Mouse (Mus musculus) myocyte (in vitro differentiated cells): ENCODE data around the gene Gm17268. TPM values are rescaled to one million over a fixed set of nuclear protein-coding genes. Genes with fewer than 3 reads are reported as not detected.

Source experiments
- H3K27me3 ChIP-seq: one replicate; pipeline ENCODE4 v1.6.1; 2011; ENCODE audit not compliant: control insufficient read depth, insufficient read depth, insufficient read length
- H3K36me3 ChIP-seq: one replicate; pipeline ENCODE4 v1.6.1; 2011; ENCODE audit not compliant: control insufficient read depth, insufficient read depth
- H3K4me2 ChIP-seq: one replicate; pipeline ENCODE4 v1.6.1; 2011; ENCODE audit warnings: low read depth, control low read depth
- H3K4me3 ChIP-seq: one replicate; pipeline ENCODE4 v1.5.1; 2011; ENCODE audit warnings: mild to moderate bottlenecking, control low read depth, moderate library complexity
- H3K79me2 ChIP-seq: one replicate; pipeline ENCODE4 v1.6.1; 2011; ENCODE audit not compliant: control insufficient read depth, insufficient read depth
- H3ac ChIP-seq: one replicate; pipeline ENCODE4 v1.6.1; 2011; ENCODE audit not compliant: control insufficient read depth, insufficient read length
- CEBPB ChIP-seq: IDR thresholded peaks from 2 replicates; pipeline ENCODE4 v1.6.1; 2011; ENCODE audit warnings: mild to moderate bottlenecking, moderate library complexity; ENCODE audit not compliant: poor library complexity, insufficient read depth, severe bottlenecking
- E2F4 ChIP-seq: IDR thresholded peaks from one replicate; pipeline ENCODE4 v1.6.1; 2011; ENCODE audit warnings: mild to moderate bottlenecking, control low read depth, moderate library complexity; ENCODE audit not compliant: insufficient read depth
- MAX ChIP-seq: IDR thresholded peaks from one replicate; pipeline ENCODE4 v1.6.1; 2011; ENCODE audit warnings: low read depth, mild to moderate bottlenecking, control low read depth
- MYOD1 ChIP-seq, 3 experiments: IDR thresholded peaks; one replicate each; pipeline ENCODE4 v1.6.1; 2011; ENCODE audit warnings: control low read depth in 2 of 3, low read depth in 2 of 3, mild to moderate bottlenecking in 2 of 3, moderate library complexity in 1 of 3; ENCODE audit not compliant: insufficient read length in 2 of 3, control insufficient read depth in 1 of 3
- MYOG ChIP-seq, 3 experiments: IDR thresholded peaks; one replicate each; pipeline ENCODE4 v1.6.1; 2011; ENCODE audit warnings: control low read depth in 2 of 3, low read depth in 2 of 3, mild to moderate bottlenecking in 2 of 3; ENCODE audit not compliant: insufficient read length in 2 of 3, control insufficient read depth in 1 of 3, insufficient read depth in 1 of 3
- POLR2A ChIP-seq: IDR thresholded peaks from one replicate; pipeline ENCODE4 v1.6.1; 2011; ENCODE audit warnings: low read depth, mild to moderate bottlenecking, control low read depth, moderate library complexity; ENCODE audit not compliant: insufficient read length
- POLR2AphosphoS2 ChIP-seq: IDR thresholded peaks from one replicate; pipeline ENCODE4 v1.6.1; 2011; ENCODE audit warnings: low read depth, control low read depth; ENCODE audit not compliant: insufficient read length
- REST ChIP-seq: IDR thresholded peaks from one replicate; pipeline ENCODE4 v1.6.1; 2011; ENCODE audit warnings: mild to moderate bottlenecking, control low read depth, moderate library complexity; ENCODE audit not compliant: insufficient read depth, insufficient read length
- SRF ChIP-seq: IDR thresholded peaks from one replicate; pipeline ENCODE4 v1.6.1; 2011; ENCODE audit warnings: low read depth; ENCODE audit not compliant: control insufficient read depth, insufficient read length
- TCF12 ChIP-seq: IDR thresholded peaks from one replicate; pipeline ENCODE4 v1.6.1; 2011; ENCODE audit warnings: mild to moderate bottlenecking, control low read depth; ENCODE audit not compliant: poor library complexity, insufficient read depth, severe bottlenecking
- TCF3 ChIP-seq: IDR thresholded peaks from one replicate; pipeline ENCODE4 v1.6.1; 2011; ENCODE audit warnings: low read depth, control low read depth; ENCODE audit not compliant: insufficient read length
- USF1 ChIP-seq: IDR thresholded peaks from one replicate; pipeline ENCODE4 v1.6.1; 2011; ENCODE audit warnings: low read depth, mild to moderate bottlenecking, control low read depth, moderate library complexity
- polyA plus RNA-seq: library from polyadenylated mRNA; unstranded; fragments of >200 nt; fragmentation: generic; extraction: Trizol; gene quantifications from one replicate; pipeline ENCODE4 v1.2.1, GENCODE M21; 2012; ENCODE audit warnings: missing spikeins

The Gm17268 gene
- polyA plus RNA-seq, 1 experiment = not detected

GRCm38 (mm10) chr11:82063454-82063853 is 25.1 kb upstream of the Gm17268 start:
- no peak for TF ChIP-seq MYOD1 (IDR thresholded peaks at IDR 0.05; ENCODE audit: control insufficient read depth in 1 of 3, insufficient read length in 2 of 3, low read depth in 2 of 3)
- TF ChIP-seq USF1 = no peak
- H3K36me3 ChIP-seq = no peaks in the 10 kb centered on the region
- H3K4me3 ChIP-seq = no peak overlapping the region
- H3K79me2 ChIP-seq = no peaks in the 10 kb centered on the region
- no peak overlapping the region for H3ac ChIP-seq
- H3K27me3 ChIP-seq = no peaks in the 10 kb centered on the region
- no peak overlapping the region for H3K4me2 ChIP-seq

GRCm38 (mm10) chr11:82062226-82062625 is 23.9 kb upstream of the Gm17268 start:
- TF ChIP-seq MYOD1 (IDR thresholded peaks at IDR 0.05; ENCODE audit: control insufficient read depth in 1 of 3, insufficient read length in 2 of 3, low read depth in 2 of 3) (no peak), E2F4 (no peak), POLR2AphosphoS2 (no peak), REST (no peak), SRF (no peak), TCF3 (no peak), USF1 (no peak), CEBPB (no peak), MYOG (IDR thresholded peaks at IDR 0.05; ENCODE audit: control insufficient read depth in 1 of 3, insufficient read depth in 1 of 3, insufficient read length in 2 of 3, low read depth in 2 of 3) (no peak), TCF12 (no peak), POLR2A (no peak), MAX (no peak)
- Histone ChIP-seq H3ac (no peak overlapping the region), H3K36me3 (no peaks in the 10 kb centered on the region), H3K4me3 (no peak overlapping the region), H3K4me2 (no peak overlapping the region), H3K79me2 (no peaks in the 10 kb centered on the region), H3K27me3 (no peaks in the 10 kb centered on the region)

- Histone ChIP-seq H3ac (no peak within 1 kb of the TSS), H3K4me3 (no peak within 1 kb of the TSS), H3K27me3 (no peaks in the 10 kb centered on the region), H3K79me2 (no peaks in the 10 kb centered on the region), H3K36me3 (no peaks in the 10 kb centered on the region), H3K4me2 (no peak within 1 kb of the TSS)
- no peak for TF ChIP-seq MYOD1 (IDR thresholded peaks at IDR 0.05; ENCODE audit: control insufficient read depth in 1 of 3, insufficient read length in 2 of 3, low read depth in 2 of 3)
- TF ChIP-seq CEBPB = no peak
- TF ChIP-seq POLR2AphosphoS2 = no peak
- no peak for TF ChIP-seq MYOG (IDR thresholded peaks at IDR 0.05; ENCODE audit: control insufficient read depth in 1 of 3, insufficient read depth in 1 of 3, insufficient read length in 2 of 3, low read depth in 2 of 3)
- TF ChIP-seq REST = no peak
- TF ChIP-seq TCF12 = no peak
- TF ChIP-seq SRF = no peak
- no peak for TF ChIP-seq TCF3
- TF ChIP-seq MAX = no peak
- no peak for TF ChIP-seq E2F4
- TF ChIP-seq USF1 = no peak
- no peak for TF ChIP-seq POLR2A
These were observed 19.3 kb upstream of the Gm17268 start, which contains the start of gene Ccl11 for GRCm38 (mm10) chr11:82057646-82058045. TSS of gene Ccl11 (plus strand) at chr11:82057823.

- H3K79me2 ChIP-seq = no peaks in the 10 kb centered on the region
- H3ac ChIP-seq = no peak overlapping the region
- no peaks in the 10 kb centered on the region for H3K27me3 ChIP-seq
- TF ChIP-seq SRF = no peak
- TF ChIP-seq POLR2A = no peak
- no peak for TF ChIP-seq TCF3
- TF ChIP-seq TCF12 = no peak
- TF ChIP-seq MYOG (IDR thresholded peaks at IDR 0.05; ENCODE audit: control insufficient read depth in 1 of 3, insufficient read depth in 1 of 3, insufficient read length in 2 of 3, low read depth in 2 of 3) = no peak
- TF ChIP-seq POLR2AphosphoS2 = no peak
- no peak for TF ChIP-seq MYOD1 (IDR thresholded peaks at IDR 0.05; ENCODE audit: control insufficient read depth in 1 of 3, insufficient read length in 2 of 3, low read depth in 2 of 3)
- no peak for TF ChIP-seq E2F4
- no peak for TF ChIP-seq REST
- TF ChIP-seq MAX = no peak
- no peak for TF ChIP-seq CEBPB
- TF ChIP-seq USF1 = no peak
- no peak overlapping the region for H3K4me3 ChIP-seq
- no peaks in the 10 kb centered on the region for H3K36me3 ChIP-seq
- H3K4me2 ChIP-seq = no peak overlapping the region
These were observed 15.5 kb upstream of the Gm17268 start for GRCm38 (mm10) chr11:82053849-82054248.

GRCm38 (mm10) chr11:82047746-82048415 is 9.5 kb upstream of the Gm17268 start:
- H3K27me3 ChIP-seq = no peaks in the 10 kb centered on the region
- no peaks in the 10 kb centered on the region for H3K79me2 ChIP-seq
- TF ChIP-seq SRF = no peak
- peak; percentile 85 for TF ChIP-seq USF1
- no peaks in the 10 kb centered on the region for H3K36me3 ChIP-seq
- no peak overlapping the region for H3K4me3 ChIP-seq
- H3K4me2 ChIP-seq = no peak overlapping the region
- no peak overlapping the region for H3ac ChIP-seq
